Mouse (Mus musculus): ENCODE results near the gene 1700029J07Rik.
A peak's percentile ranks its signal among the peaks of the same experiment; 100 is the strongest.

1700029J07Rik gene

DNA sequence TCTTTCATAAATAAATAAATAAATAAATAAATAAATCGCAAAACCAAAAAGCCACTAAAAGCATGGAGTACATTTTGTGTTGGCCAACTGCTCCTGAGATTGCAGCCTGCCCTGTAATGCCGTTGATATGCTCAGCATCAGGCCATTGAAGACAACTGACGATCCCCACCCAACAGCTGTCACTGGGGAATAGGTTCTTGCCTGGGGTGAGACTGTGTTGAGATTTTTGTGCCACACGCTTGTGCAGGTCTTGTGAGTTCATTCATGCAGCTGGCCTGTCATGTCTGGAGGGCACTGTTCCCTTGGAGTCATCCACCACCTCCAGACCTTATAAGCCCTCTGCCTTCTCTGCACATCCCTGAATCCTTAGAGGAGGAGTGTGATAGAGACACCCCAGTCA, 28.8 kb downstream of the 1700029J07Rik start:
- no peak for DNase-seq

DNA sequence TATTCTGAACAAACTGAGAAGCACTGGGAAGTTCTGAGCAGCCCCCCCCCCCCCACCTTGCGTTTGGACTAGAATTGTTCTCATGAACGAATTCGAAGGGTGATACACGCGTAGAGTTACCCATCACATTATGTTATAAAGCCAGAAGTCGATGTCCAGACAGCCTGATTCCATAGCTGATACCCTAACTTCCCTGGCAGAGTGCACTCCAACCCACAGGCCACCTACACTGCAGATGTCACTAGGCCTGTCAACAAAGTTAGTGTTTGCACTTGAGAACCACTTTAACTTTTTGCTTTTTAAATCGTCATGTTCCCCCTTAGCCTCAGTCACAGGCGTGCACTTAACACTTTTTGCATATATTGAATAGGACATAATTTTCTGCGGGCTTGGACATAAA, 38.1 kb downstream of the 1700029J07Rik start:
- DNase-seq, result no peak

DNA sequence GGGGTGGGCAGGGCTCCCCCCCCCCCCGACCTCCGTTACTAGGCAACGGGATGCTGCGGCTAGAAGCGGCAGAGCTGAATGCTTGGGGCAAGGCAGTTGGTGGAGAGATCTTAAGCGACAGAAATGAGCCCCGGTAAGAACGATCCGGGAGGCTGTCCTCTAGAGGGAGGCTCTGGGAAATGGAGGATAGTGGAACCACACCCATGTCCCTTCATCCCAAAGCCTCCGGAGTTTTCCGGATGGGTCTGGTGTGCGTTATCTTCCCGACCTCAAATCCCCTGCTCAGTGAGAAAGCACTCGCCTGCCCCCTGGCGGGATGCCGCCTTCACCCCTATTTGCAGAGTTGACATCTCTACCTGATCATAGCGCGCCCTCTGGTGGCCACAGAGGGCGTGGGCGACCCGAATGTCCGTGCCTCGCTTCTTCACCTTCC, 40.5 kb downstream of the 1700029J07Rik start, which contains the start of gene Ccdc110:
Gene Ccdc110 (plus strand): TSS at position 38 of the 433 bp plus-strand sequence.
- DNase-seq, result peak; percentile 98

DNA sequence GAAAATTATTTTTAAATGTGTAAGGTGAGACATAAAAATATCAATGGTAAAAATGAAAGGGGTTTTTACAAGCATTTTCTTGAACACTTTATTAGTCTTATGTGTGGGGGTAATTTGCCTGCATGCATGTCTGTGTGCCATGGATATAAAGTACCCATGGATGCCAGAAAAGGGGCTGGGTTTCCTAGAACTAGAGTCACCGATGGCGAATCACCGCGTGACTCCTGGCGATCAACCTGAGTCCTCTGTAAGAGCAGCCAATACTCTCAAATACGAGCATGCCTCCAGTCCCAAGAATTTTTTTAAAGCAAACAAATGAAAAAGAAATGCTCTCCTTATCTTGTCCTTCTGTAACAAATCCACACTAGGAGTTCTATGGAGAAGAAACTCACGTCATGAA, 52.9 kb downstream of the 1700029J07Rik start:
- no peak for DNase-seq

DNA sequence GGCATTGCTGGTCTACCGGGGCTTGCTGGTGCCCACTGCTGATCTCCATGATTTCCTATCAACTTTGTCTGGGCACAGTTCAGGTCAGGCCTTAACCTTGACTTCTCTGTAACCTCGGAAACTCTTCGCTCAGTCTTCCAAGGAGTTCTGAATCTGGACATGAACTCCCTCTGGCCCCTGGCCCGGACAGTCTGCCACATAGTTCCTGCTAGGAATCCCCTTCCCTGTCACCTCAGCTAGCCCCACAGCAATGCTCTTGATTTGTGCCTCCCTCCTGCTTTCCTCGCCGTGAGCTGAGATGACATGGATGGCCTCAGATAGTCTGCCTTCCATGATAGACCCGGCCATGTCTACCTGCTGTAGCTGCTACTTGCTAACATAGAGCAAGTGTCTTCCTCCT, 54.7 kb downstream of the 1700029J07Rik start:
- no peak for DNase-seq

DNA sequence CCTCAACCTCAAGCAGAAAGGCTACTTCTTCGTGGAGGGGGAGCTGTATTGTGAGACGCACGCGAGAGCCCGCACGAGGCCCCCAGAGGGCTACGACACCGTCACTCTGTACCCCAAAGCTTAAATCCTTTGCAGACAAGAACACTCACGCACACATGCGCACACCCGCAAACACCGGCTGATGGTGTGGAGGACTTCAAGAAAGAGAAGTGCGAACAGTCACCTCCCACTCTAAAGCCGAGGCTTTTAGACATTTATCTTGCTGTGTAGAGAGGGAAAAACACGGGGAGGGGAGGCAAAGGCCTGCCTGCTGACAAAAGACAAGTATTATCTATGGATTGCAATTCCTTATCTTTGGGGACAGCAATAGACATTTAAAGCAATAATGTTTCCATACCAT, 56.2 kb downstream of the 1700029J07Rik start:
- DNase-seq, result no peak

DNA sequence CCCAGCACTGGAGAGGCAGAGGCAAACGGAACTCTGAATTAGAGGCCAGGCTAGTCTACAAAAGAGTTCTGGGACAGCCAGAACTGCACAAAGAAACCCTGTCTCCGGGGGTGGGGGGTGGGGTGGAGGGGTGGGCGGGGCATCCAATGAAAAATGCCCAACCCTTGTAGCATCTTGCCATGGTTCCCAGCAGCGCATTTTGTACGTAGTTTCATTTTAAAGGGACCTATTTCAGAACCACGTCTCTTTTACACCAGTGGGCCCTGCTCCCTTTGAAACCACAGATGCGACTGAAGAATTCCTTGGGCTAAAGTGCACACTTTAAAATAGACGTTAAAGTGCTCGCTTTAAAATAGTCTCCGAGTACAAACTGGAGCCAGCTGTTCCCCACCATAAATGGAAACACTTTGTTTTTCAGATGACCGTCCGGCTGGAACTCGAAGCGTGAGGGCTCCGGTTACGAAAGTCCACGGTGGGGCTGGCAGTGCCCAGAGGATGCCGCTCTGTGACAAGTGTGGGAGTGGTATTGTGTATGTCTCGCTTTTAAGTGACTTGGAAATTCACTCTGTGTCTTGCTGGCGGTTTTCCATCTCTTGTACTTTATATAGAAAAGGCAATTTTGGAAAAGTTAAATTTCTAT, 57.9 kb downstream of the 1700029J07Rik start:
- DNase-seq, result peak; percentile 37

DNA sequence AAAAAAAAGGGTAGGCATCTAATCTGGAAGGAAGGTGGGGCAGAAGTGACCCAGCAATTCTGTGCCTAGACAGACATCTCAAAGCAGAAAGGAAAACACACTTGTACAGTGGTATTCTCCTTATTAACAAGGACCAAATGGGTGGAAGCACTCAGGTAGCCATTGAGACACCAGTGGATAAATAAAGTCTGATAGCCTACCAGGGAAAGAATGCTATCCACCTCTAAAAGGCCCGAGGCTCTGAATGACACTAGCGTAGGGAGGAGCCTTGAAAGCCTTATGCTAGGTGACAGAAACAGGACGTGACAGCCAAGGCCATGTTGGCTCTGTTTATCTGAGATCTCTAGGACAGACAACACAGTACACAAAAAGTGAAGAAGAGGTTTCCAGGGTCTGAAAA, 58.6 kb downstream of the 1700029J07Rik start:
- DNase-seq, result no peak

DNA sequence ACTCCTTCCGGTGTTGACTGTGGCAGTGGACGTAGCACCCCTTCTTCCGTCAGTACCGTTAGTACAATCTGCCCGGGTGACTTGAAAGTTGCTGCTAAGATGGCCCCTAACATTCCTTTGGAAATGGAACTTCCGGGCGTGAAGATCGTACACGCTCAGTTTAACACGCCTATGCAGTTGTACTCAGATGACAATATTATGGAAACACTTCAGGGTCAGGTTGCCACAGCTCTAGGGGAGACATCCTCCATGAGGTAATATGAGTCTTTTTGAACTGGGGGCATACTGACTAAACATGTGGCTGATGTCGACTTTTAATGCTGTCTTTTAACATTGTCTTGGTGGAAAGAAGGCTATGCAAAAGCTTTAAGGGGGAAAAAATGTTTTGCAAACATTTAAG, 61.3 kb downstream of the 1700029J07Rik start:
- peak; percentile 28 for DNase-seq

DNA sequence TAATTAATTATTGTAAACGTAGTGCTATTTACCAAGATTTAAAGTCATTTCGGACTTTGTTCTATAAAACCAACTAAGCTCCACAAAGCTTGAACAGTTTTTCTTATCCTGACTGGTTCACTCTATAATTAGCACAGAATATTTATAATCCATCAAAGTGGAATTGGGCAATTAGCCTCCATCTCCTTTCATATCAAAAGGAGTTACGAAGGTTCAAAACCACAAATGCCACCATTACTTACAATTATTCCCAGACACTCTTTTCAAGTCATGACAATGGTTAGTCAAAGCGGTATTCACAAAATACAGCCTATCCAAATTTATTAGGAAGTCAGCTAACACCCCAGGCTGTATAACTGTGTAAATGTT, 68.8 kb downstream of the 1700029J07Rik start:
- no peak for DNase-seq

DNA sequence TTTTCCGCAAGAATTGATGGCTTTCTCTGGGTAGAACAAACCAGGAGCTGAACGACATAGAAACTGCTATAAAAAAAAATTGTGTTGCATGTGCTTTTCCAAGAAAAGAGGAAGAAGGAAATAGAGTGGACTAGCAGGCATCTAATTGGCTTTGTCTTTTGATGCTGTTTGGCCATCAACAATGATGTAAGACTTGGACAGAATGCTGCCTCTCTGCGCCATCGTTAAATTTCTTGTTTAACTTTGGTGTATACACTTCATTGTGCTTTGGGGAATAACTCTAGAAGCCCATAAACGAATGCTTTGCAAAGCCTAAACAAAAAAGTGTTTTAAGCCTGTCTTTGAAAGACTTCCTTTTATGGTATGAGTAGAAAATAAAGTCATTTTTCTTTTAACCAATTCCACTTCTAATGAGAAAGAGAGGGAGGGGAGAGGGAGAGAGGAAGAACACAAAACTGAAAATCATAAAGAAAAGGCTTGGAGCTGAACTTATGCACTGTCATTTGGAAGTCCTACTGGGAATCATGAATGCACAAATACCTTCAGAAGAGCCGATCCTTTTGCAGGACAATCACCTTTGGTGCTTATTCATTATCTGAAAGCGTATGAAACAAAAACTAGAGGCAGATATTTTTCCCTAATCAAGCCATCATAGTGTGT, 69.3 kb downstream of the 1700029J07Rik start:
- no peak for DNase-seq

DNA sequence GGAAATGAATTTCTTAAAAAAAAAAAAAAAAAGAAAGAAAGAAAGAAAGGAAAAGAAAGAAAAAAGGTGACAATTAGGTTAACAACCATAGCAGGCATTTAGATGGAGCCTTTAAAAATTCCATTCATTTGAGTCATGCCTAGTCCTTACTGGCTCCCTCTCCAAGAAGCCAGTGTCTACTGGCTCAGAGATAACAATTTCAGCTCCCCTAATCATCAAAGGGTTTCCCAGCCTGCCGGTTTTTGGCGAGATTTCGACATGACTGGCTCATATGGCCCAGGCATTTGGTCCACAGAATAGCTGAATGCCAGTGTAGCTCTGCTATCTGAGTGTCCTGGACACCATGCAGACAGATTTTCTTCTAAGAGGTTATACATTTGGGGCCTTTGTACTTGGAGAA, 71.4 kb downstream of the 1700029J07Rik start:
- DNase-seq, result no peak
